Mouse (Mus musculus): ENCODE measurements around the gene Adcy2.

DNA sequence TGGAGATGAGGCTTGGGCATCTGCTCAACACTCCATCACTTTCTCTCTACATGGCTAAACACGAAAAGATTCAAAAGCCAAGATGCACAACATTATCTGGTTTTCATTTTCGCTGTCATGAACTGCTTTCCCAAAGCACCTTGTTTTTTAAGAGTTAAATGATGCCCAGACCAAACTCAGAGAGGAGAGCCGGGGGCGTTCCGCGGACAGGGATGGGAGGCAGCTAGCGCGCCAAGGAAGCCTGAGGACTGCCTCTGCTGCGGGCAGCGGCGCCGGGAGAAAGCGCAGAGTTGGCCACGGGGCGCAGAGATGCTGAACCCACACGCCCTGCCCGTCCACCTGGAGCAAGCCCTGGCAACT lies 803 bp downstream of the Adcy2 start:
- TF ChIP-seq CTCF (IDR thresholded peaks at IDR 0.05; ENCODE audit: low read depth) (no peak), EP300 (IDR thresholded peaks at IDR 0.05; ENCODE audit: low read depth) (no peak)

Measured in liver, postnatal 0 days (tissue).